Mouse (Mus musculus) macrophage (primary cell): ENCODE measurements around the gene Fam117a. TPM values are rescaled to one million over a fixed set of nuclear protein-coding genes. Genes with fewer than 3 reads are reported as not detected.

ENCODE experiments used
- H3K27ac ChIP-seq: fragments of 350-480 bp; formaldehyde crosslinking; 2 replicates; pipeline ENCODE4 v1.9.0; 2021
- H3K36me3 ChIP-seq: fragments of 350-480 bp; formaldehyde crosslinking; 2 replicates; pipeline ENCODE4 v1.9.0; 2021; ENCODE audit errors: inconsistent target
- H3K4me3 ChIP-seq: fragments of 350-480 bp; formaldehyde crosslinking; 2 replicates; pipeline ENCODE4 v1.9.0; 2021; ENCODE audit errors: inconsistent target
- H3K79me2 ChIP-seq: fragments of 350-480 bp; formaldehyde crosslinking; 2 replicates; pipeline ENCODE4 v1.9.0; 2021; ENCODE audit errors: inconsistent target
- WGBS: methylation state at CpG from one replicate; pipeline ENCODE4 v1.1.7; 2026; ENCODE audit warnings: inconsistent platforms; ENCODE audit not compliant: missing documents; 5-methylcytosine and 5-hydroxymethylcytosine counted together
- polyA plus RNA-seq: library from polyadenylated mRNA; stranded (reverse); fragments of 250-400 nt; gene quantifications from 3 replicates; pipeline ENCODE4 v1.2.4, GENCODE M21; 2018; ENCODE audit warnings: inconsistent platforms

Fam117a gene
- polyA plus RNA-seq, 1 experiment from 2014 or later, result 3.5 TPM

GRCm38 (mm10) chr11:95339471-95340021 lies 2.7 kb downstream of the Fam117a start:
- no peak overlapping the region for H3K27ac ChIP-seq
- H3K4me3 ChIP-seq, result no peak overlapping the region
- no peaks in the 10 kb centered on the region for H3K36me3 ChIP-seq
- H3K79me2 ChIP-seq, result peaks cover 40% of the 10 kb centered on the region; the same call in 1 of the 2 replicates
- 28% methylated on average over 12 of the region's 14 CpGs for WGBS

- WGBS, result 83% methylated on average over 1 of the region's 1 CpGs
- H3K79me2 ChIP-seq, result peaks cover 47% of the 10 kb centered on the region; the same call in 1 of the 2 replicates
- no peak overlapping the region for H3K27ac ChIP-seq
- H3K4me3 ChIP-seq, result no peak overlapping the region
- no peaks in the 10 kb centered on the region for H3K36me3 ChIP-seq
These were observed 3.4 kb downstream of the Fam117a start for GRCm38 (mm10) chr11:95340259-95340658.

GRCm38 (mm10) chr11:95340664-95341063 lies 3.8 kb downstream of the Fam117a start:
- Histone ChIP-seq H3K36me3 (no peaks in the 10 kb centered on the region), H3K79me2 (peaks cover 51% of the 10 kb centered on the region; the same call in 1 of the 2 replicates), H3K27ac (no peak overlapping the region), H3K4me3 (no peak overlapping the region)
- 26% methylated on average over 5 of the region's 5 CpGs for WGBS

GRCm38 (mm10) chr11:95343180-95343579 lies 6.4 kb downstream of the Fam117a start:
- peaks cover 53% of the 10 kb centered on the region; the same call in 1 of the 2 replicates for H3K79me2 ChIP-seq
- no peaks in the 10 kb centered on the region for H3K36me3 ChIP-seq
- H3K27ac ChIP-seq, result no peak overlapping the region
- WGBS, result 65% methylated on average over 4 of the region's 4 CpGs
- no peak overlapping the region for H3K4me3 ChIP-seq

- Histone ChIP-seq H3K4me3 (no peak overlapping the region), H3K79me2 (peaks cover 45% of the 10 kb centered on the region; the same call in 1 of the 2 replicates), H3K27ac (no peak overlapping the region), H3K36me3 (no peaks in the 10 kb centered on the region)
- 83% methylated on average over 2 of the region's 2 CpGs for whole genome bisulfite sequencing
These were observed 7.4 kb downstream of the Fam117a start for GRCm38 (mm10) chr11:95344181-95344580.

- Histone ChIP-seq H3K4me3 (no peak overlapping the region), H3K27ac (no peak overlapping the region), H3K79me2 (peaks cover 6% of the 10 kb centered on the region; the same call in 1 of the 2 replicates), H3K36me3 (no peaks in the 10 kb centered on the region)
- 85% methylated on average over 6 of the region's 6 CpGs for WGBS
These were observed 13.5 kb downstream of the Fam117a start for GRCm38 (mm10) chr11:95350289-95350688.

- Histone ChIP-seq H3K36me3 (no peaks in the 10 kb centered on the region), H3K4me3 (no peak overlapping the region), H3K27ac (no peak overlapping the region), H3K79me2 (no peaks in the 10 kb centered on the region; the same call in 1 of the 2 replicates)
- WGBS, result 85% methylated on average over 3 of the region's 3 CpGs
These were observed 14.1 kb downstream of the Fam117a start for GRCm38 (mm10) chr11:95350960-95351359.

- Histone ChIP-seq H3K27ac (no peak overlapping the region), H3K36me3 (no peaks in the 10 kb centered on the region), H3K79me2 (no peaks in the 10 kb centered on the region), H3K4me3 (no peak overlapping the region)
- 80% methylated on average over 2 of the region's 2 CpGs for WGBS
These were observed 15.9 kb downstream of the Fam117a start for GRCm38 (mm10) chr11:95352686-95353085.

GRCm38 (mm10) chr11:95353226-95353625 lies 16.4 kb downstream of the Fam117a start:
- H3K4me3 ChIP-seq, result no peak overlapping the region
- H3K27ac ChIP-seq, result no peak overlapping the region
- H3K79me2 ChIP-seq, result no peaks in the 10 kb centered on the region
- H3K36me3 ChIP-seq, result no peaks in the 10 kb centered on the region
- WGBS, result 50% methylated on average over 9 of the region's 9 CpGs

GRCm38 (mm10) chr11:95354228-95354944 lies 17.6 kb downstream of the Fam117a start:
- H3K27ac ChIP-seq, result peak overlapping the region; percentile 62

GRCm38 (mm10) chr11:95354945-95355660 lies 18.3 kb downstream of the Fam117a start:
- 13% methylated on average over 11 of the region's 12 CpGs for WGBS
- Histone ChIP-seq H3K36me3 (no peaks in the 10 kb centered on the region), H3K4me3 (no peak overlapping the region)

More at GRCm38 (mm10) chr11:95354228-95354944, 17.6 kb downstream of the Fam117a start:
- 15% methylated on average over 14 of the region's 14 CpGs for WGBS
- H3K4me3 ChIP-seq, result no peak overlapping the region
- no peaks in the 10 kb centered on the region for H3K79me2 ChIP-seq
- H3K36me3 ChIP-seq, result no peaks in the 10 kb centered on the region

GRCm38 (mm10) chr11:95355661-95356011 lies 18.8 kb downstream of the Fam117a start:
- WGBS, result 56% methylated on average over 5 of the region's 5 CpGs
- H3K27ac ChIP-seq, result peak overlapping the region; percentile 62
- no peaks in the 10 kb centered on the region for H3K36me3 ChIP-seq
- no peak overlapping the region for H3K4me3 ChIP-seq
- no peaks in the 10 kb centered on the region for H3K79me2 ChIP-seq

More at GRCm38 (mm10) chr11:95354945-95355660, 18.3 kb downstream of the Fam117a start:
- Histone ChIP-seq H3K27ac (peak overlapping the region; percentile 62), H3K79me2 (no peaks in the 10 kb centered on the region)

- no peaks in the 10 kb centered on the region for H3K79me2 ChIP-seq
- no peak overlapping the region; the same call in 1 of the 2 replicates for H3K27ac ChIP-seq
- WGBS, result 68% methylated on average over 7 of the region's 7 CpGs
- H3K36me3 ChIP-seq, result no peaks in the 10 kb centered on the region
- H3K4me3 ChIP-seq, result no peak overlapping the region
These were observed 19.2 kb downstream of the Fam117a start for GRCm38 (mm10) chr11:95356039-95356438.

GRCm38 (mm10) chr11:95356469-95357273 lies 19.9 kb downstream of the Fam117a start:
- 23% methylated on average over 17 of the region's 17 CpGs for WGBS
- no peaks in the 10 kb centered on the region for H3K79me2 ChIP-seq
- no peaks in the 10 kb centered on the region for H3K36me3 ChIP-seq
- H3K27ac ChIP-seq, result no peak overlapping the region
- H3K4me3 ChIP-seq, result no peak overlapping the region
